Mouse (Mus musculus): ENCODE results near the gene Fam129b.

DNA sequence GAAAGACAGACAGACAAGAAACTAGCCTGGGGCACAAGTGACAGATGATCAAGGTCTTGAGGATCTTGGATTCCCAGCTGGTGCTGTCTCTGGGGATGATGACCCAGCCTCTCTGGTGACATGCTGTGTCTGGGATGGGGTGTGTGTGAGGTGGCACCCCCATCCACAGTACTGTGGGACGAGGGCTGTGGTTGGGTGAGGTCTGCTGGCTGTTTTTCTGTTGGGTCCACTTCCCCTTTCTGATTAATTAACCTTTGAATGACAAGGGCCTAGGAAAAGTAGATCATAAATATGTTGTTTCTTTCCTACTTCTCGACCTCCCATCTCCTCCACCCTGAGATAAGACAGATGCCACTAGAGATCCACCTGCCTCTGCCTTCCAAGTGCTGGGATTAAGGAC, 18.2 kb downstream of the Fam129b start:
- TF ChIP-seq CTCF (IDR thresholded peaks at IDR 0.05; ENCODE audit: borderline replicate concordance, extremely low read depth, insufficient read depth, insufficient read length) (no peak), POLR2A (IDR thresholded peaks at IDR 0.05; ENCODE audit: borderline replicate concordance, extremely low read depth, insufficient read depth, insufficient read length, poor library complexity, severe bottlenecking) (no peak)
